Mouse (Mus musculus) embryonic facial prominence, embryonic 13.5 days (tissue): ENCODE measurements around the gene Acox1. TPM values are rescaled to one million over a fixed set of nuclear protein-coding genes. Genes with fewer than 3 reads are reported as not detected.

Source experiments
- ATAC-seq: fragments of 200-750 bp; cut with Nextera tagmentation; 2 replicates; pipeline ENCODE4 v1.8.0; 2017; ENCODE audit warnings: low read depth; ENCODE audit not compliant: insufficient number of reproducible peaks, insufficient read depth, low FRiP score, low TSS enrichment
- H3K27ac ChIP-seq: fragments of 300-500 bp; sonication (generic); 2 replicates; pipeline ENCODE4 v1.5.1; 2015; ENCODE audit warnings: moderate library complexity, mild to moderate bottlenecking, inconsistent platforms
- H3K27me3 ChIP-seq: fragments of 300-500 bp; sonication (generic); 2 replicates; pipeline ENCODE4 v1.6.1; 2015; ENCODE audit warnings: mild to moderate bottlenecking, inconsistent platforms
- H3K36me3 ChIP-seq: fragments of 300-500 bp; sonication (generic); 2 replicates; pipeline ENCODE4 v1.6.1; 2015; ENCODE audit warnings: mild to moderate bottlenecking, inconsistent platforms
- H3K4me1 ChIP-seq: fragments of 300-500 bp; sonication (generic); 2 replicates; pipeline ENCODE4 v1.6.1; 2015; ENCODE audit warnings: inconsistent platforms
- H3K4me2 ChIP-seq: fragments of 300-500 bp; sonication (generic); 2 replicates; pipeline ENCODE4 v1.6.1; 2015; ENCODE audit warnings: moderate library complexity, mild to moderate bottlenecking, inconsistent platforms
- H3K4me3 ChIP-seq: fragments of 300-500 bp; sonication (generic); 2 replicates; pipeline ENCODE4 v1.5.1; 2015; ENCODE audit warnings: mild to moderate bottlenecking, inconsistent platforms
- H3K9ac ChIP-seq: fragments of 300-500 bp; sonication (generic); 2 replicates; pipeline ENCODE4 v1.6.1; 2015; ENCODE audit warnings: mild to moderate bottlenecking, inconsistent platforms
- H3K9me3 ChIP-seq: fragments of 300-500 bp; sonication (generic); 2 replicates; pipeline ENCODE4 v1.6.1; 2016; ENCODE audit warnings: inconsistent platforms
- WGBS: fragments of 180-500 bp; shearing (Covaris S2); methylation state at CpG from one replicate; pipeline ENCODE4 v1.1.7; 2015; ENCODE audit warnings: mixed read lengths; 5-methylcytosine and 5-hydroxymethylcytosine counted together
- polyA plus RNA-seq: library from polyadenylated mRNA; unstranded; fragments of >200 nt; fragmentation: Nextera tagmentation; extraction: Ambion mirVana; gene quantifications from 2 replicates; pipeline ENCODE4 v1.2.1, GENCODE M21; 2015

Gene Acox1
- polyA plus RNA-seq, 1 experiment from 2014 or later = 21.4 TPM

DNA sequence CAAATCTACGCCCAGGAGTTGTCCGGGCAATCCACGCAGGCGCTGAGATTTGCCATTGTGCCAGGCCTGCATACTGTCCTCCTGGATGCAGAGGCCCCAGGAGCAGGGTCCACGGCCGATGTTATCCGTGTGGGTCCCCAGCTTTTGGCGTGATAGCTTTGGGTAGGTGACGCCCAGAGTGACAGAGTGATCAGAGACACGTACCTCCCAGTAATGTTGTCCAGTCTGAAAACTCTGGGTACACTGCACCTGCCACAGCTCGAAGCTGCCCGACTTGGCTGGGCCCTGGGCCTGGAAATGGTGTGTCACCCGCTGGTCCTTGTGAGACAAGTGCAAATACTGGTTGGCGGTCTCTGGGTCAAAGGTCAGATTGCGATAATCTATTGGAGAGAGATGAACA lies 72.6 kb downstream of the Acox1 start:
- Histone ChIP-seq H3K36me3 (peaks cover 32% of the 10 kb centered on the region), H3K9ac (no peak overlapping the region), H3K27ac (no peak overlapping the region), H3K4me2 (peak overlapping the region; percentile 53), H3K9me3 (no peaks in the 10 kb centered on the region), H3K4me3 (no peak overlapping the region), H3K27me3 (no peaks in the 10 kb centered on the region), H3K4me1 (peaks cover 29% of the 10 kb centered on the region)
- no peak for ATAC-seq
- 93% methylated on average over 15 of the region's 15 CpGs for WGBS

Other genes starting within 250 kb of the Acox1 start
- 11.2 and 11.6 TPM in 2 replicates for gene Itgb4, start 224.3 kb downstream of the Acox1 start, polyA plus RNA-seq
- gene Galk1, start 186.3 kb downstream of the Acox1 start, polyA plus RNA-seq = 169 and 189 TPM in 2 replicates
- 2,264 and 2,363 TPM in 2 replicates for gene H3f3b, start 171.1 kb downstream of the Acox1 start, polyA plus RNA-seq
- 40.7 and 44.9 TPM in 2 replicates for gene Unk, start 168.7 kb downstream of the Acox1 start, polyA plus RNA-seq
- gene Unc13d, start 121.1 kb downstream of the Acox1 start, polyA plus RNA-seq = 2.7 and 2.9 TPM in 2 replicates
- 48.8 and 52.0 TPM in 2 replicates for gene Wbp2, start 112.0 kb downstream of the Acox1 start, polyA plus RNA-seq
- gene Trim47, start 71.8 kb downstream of the Acox1 start, polyA plus RNA-seq = 8.6 and 9.4 TPM in 2 replicates
- gene Trim65, start 67.9 kb downstream of the Acox1 start, polyA plus RNA-seq = 2.8 and 3.2 TPM in 2 replicates
- 75.2 and 80.0 TPM in 2 replicates for gene Mrpl38, start 60.2 kb downstream of the Acox1 start, polyA plus RNA-seq
- gene Fbf1, start 30.9 kb downstream of the Acox1 start, polyA plus RNA-seq = 49.5 and 60.3 TPM in 2 replicates
- 59.7 and 74.1 TPM in 2 replicates for gene Ten1, start 190 bp downstream of the Acox1 start, polyA plus RNA-seq
- gene Evpl, start 39.0 kb upstream of the Acox1 start, polyA plus RNA-seq = 4.8 and 5.1 TPM in 2 replicates
- gene Srp68, start 75.2 kb upstream of the Acox1 start, polyA plus RNA-seq = 95.2 and 97.5 TPM in 2 replicates
- gene Galr2, start 81.9 kb upstream of the Acox1 start, polyA plus RNA-seq = 0.18 TPM in 1 of 2 replicates, not detected in the other
- 71.7 and 79.4 TPM in 2 replicates for gene Exoc7, start 108.2 kb upstream of the Acox1 start, polyA plus RNA-seq
- gene Foxj1, start 136.4 kb upstream of the Acox1 start, polyA plus RNA-seq = 0.80 and 1.4 TPM in 2 replicates
- gene Rnf157, start 214.0 kb upstream of the Acox1 start, polyA plus RNA-seq = 10.2 and 16.5 TPM in 2 replicates
- gene Ubald2, start 235.0 kb upstream of the Acox1 start, polyA plus RNA-seq = 26.4 and 35.2 TPM in 2 replicates